Mouse (Mus musculus) kidney, adult 2 months (tissue): ENCODE data around the gene Iqsec1. TPM values are rescaled to one million over a fixed set of nuclear protein-coding genes. Genes with fewer than 3 reads are reported as not detected.

Experiments
- DNase-seq: peaks from one replicate; pipeline ENCODE4 v3.0.0; 2021
- H3K27ac ChIP-seq: fragments of 200-500 bp; 2 replicates; pipeline ENCODE4 v1.5.1; 2012; ENCODE audit warnings: low read depth, low read length, control low read depth, inconsistent platforms; ENCODE audit not compliant: insufficient read depth
- H3K27me3 ChIP-seq: fragments of 200-500 bp; replicated peaks from 2 replicates; pipeline ENCODE4 v1.6.1; 2012; ENCODE audit warnings: mild to moderate bottlenecking, moderate library complexity, low read length, inconsistent platforms; ENCODE audit not compliant: control insufficient read depth, insufficient read depth
- H3K36me3 ChIP-seq: fragments of 200-500 bp; 2 replicates; pipeline ENCODE4 v1.6.1; 2012; ENCODE audit warnings: mild to moderate bottlenecking, moderate library complexity, low read length, inconsistent platforms; ENCODE audit not compliant: control insufficient read depth, insufficient read depth
- H3K4me1 ChIP-seq: fragments of 200-500 bp; 2 replicates; pipeline ENCODE4 v1.6.1; 2011; ENCODE audit warnings: low read length; ENCODE audit not compliant: control insufficient read depth, insufficient read depth
- H3K4me3 ChIP-seq: fragments of 200-500 bp; 2 replicates; pipeline ENCODE4 v1.5.1; 2011; ENCODE audit warnings: mild to moderate bottlenecking, low read depth, low read length, control low read depth; ENCODE audit not compliant: insufficient read depth
- CTCF ChIP-seq: fragments of 200-500 bp; conservative IDR thresholded peaks from 2 replicates; pipeline ENCODE4 v1.5.1; 2011; ENCODE audit warnings: low read depth, mild to moderate bottlenecking, control low read depth, low read length, moderate library complexity, mixed read lengths; ENCODE audit not compliant: insufficient read depth, insufficient read length
- POLR2A ChIP-seq: fragments of 200-500 bp; IDR thresholded peaks from one replicate; pipeline ENCODE4 v1.6.1; 2011; ENCODE audit warnings: low read depth, low read length, control low read depth
- WGBS: fragments of 180-500 bp; shearing (Covaris S2); methylation state at CpG from one replicate; pipeline ENCODE4 v1.1.7; 2018; 5-methylcytosine and 5-hydroxymethylcytosine counted together
- polyA plus RNA-seq: library from polyadenylated mRNA; depleted of rRNA; stranded (reverse); fragments of >200 nt; gene quantifications from 2 replicates; pipeline ENCODE4 v1.2.3, GENCODE M21; 2012

The Iqsec1 gene
- polyA plus RNA-seq, 1 experiment, result 149 TPM

DNA sequence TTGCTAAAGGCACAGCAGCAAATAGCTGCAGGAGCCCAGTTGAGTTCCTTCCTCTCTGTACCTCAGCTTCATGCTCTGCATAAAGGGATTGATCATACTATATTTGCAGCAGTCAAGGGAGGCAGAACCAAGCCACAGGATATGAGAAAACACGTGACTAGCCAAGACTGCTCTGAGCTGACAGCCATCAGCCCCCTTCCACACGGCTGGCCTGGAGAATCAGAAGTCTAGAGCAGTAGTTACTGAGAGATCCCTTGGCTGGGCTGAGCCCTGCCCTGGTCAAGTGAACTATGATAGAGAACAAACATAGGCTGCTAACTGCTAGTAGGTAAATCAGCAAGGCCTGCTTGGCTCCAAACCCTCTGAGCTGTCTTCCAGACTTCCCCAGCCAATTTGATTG is 180.9 kb downstream of the Iqsec1 start:
- no peaks in the 10 kb centered on the region for H3K36me3 ChIP-seq
- H3K4me3 ChIP-seq, result no peak overlapping the region
- TF ChIP-seq POLR2A (no peak), CTCF (no peak)
- no peak overlapping the region for H3K27ac ChIP-seq
- H3K4me1 ChIP-seq, result no peaks in the 10 kb centered on the region
- H3K27me3 ChIP-seq, result no peaks in the 10 kb centered on the region
- WGBS, result 70% methylated on average over 2 of the region's 2 CpGs
- no peak for DNase-seq

DNA sequence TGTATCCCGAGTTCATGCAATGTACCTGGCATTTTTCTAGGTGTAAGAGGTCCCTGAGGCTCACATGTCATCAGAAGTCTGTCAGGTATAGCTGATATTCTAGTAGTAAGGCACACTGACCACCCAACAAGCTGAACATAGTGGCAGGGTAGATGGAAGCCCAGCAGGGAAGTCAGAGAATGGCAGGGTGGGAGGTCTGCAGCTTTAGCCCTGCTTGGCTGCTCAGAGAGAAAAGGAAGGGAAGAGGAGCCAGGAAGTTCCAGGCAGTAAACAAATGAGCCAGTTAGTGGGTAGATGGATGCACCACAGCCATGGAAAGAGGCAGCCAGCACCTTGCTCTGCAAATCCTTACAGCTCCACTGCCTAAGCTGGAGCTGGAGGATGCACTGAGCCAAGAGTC is 181.7 kb downstream of the Iqsec1 start:
- TF ChIP-seq POLR2A (no peak), CTCF (no peak)
- no peak overlapping the region for H3K4me3 ChIP-seq
- no peaks in the 10 kb centered on the region for H3K27me3 ChIP-seq
- WGBS, result 70% methylated on average over 1 of the region's 1 CpGs
- DNase-seq, result no peak
- no peaks in the 10 kb centered on the region for H3K36me3 ChIP-seq
- no peaks in the 10 kb centered on the region for H3K4me1 ChIP-seq
- no peak overlapping the region for H3K27ac ChIP-seq

DNA sequence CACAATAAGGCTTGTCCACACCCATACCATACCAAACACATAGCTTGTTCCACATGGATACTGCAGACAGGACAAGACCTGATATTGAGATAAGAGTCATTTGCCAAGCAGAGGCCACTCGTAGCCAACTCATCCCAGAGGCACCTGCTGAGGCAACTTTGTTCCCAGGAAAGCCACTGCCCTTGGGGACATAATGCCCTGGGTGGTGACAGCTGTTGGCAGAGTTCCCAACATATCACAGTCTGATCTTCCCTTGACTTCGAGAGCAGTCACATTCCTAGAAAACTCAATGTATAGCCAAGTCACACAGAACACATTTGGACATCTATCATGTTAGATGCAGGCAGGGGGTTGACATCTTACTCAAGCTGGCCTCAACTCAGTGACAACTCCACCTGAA is 183.4 kb downstream of the Iqsec1 start:
- Histone ChIP-seq H3K36me3 (no peaks in the 10 kb centered on the region), H3K4me1 (no peaks in the 10 kb centered on the region), H3K4me3 (no peak overlapping the region), H3K27ac (no peak overlapping the region), H3K27me3 (no peaks in the 10 kb centered on the region)
- WGBS, result 58% methylated on average over 2 of the region's 2 CpGs
- TF ChIP-seq POLR2A (no peak), CTCF (no peak)
- DNase-seq, result no peak

DNA sequence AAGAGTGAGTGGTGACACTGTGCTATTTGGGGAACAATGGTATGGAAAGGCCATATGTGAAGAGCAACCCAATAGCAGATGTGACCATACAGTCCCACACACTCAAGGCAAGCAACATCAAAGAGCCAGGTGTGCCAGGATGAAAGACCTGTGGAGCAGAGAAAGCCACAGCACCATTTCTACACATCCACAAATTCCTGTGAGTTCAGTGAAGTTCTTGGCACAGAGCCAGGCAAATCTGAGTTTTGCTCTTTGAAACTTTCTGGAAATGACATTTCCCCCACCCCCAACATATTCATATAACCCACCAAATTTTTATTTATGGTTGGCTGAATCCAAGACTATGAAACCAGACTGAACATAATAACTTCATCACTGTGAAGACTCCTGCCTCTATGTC is 183.8 kb downstream of the Iqsec1 start:
- Histone ChIP-seq H3K36me3 (no peaks in the 10 kb centered on the region), H3K4me3 (no peak overlapping the region), H3K27me3 (no peaks in the 10 kb centered on the region), H3K4me1 (no peaks in the 10 kb centered on the region), H3K27ac (no peak overlapping the region)
- TF ChIP-seq CTCF (no peak), POLR2A (no peak)
- no peak for DNase-seq

DNA sequence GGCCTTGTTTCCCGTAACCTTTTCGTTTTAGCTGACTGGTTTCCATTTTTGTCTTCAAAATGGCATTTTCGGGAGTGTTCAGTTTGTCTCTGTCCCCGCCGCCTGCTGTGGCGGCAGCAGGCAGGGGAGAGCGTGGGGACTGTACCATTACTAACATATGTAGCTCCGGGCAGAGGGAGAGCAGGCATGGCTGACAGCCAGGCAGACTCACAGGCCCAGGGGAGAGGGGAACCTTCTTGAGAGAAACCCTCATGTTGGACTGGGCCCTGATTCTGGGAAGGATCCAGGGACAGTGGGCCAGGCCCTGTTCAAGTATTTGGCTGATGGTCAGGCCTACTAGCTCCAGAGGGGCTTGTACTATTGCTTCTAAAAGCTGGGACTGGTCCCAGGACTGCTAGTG is 185.9 kb downstream of the Iqsec1 start:
- no peak overlapping the region for H3K4me3 ChIP-seq
- no peaks in the 10 kb centered on the region for H3K27me3 ChIP-seq
- H3K27ac ChIP-seq, result no peak overlapping the region
- no peak for DNase-seq
- 94% methylated on average over 8 of the region's 8 CpGs for WGBS
- H3K36me3 ChIP-seq, result no peaks in the 10 kb centered on the region
- H3K4me1 ChIP-seq, result no peaks in the 10 kb centered on the region
- TF ChIP-seq CTCF (no peak), POLR2A (no peak)

DNA sequence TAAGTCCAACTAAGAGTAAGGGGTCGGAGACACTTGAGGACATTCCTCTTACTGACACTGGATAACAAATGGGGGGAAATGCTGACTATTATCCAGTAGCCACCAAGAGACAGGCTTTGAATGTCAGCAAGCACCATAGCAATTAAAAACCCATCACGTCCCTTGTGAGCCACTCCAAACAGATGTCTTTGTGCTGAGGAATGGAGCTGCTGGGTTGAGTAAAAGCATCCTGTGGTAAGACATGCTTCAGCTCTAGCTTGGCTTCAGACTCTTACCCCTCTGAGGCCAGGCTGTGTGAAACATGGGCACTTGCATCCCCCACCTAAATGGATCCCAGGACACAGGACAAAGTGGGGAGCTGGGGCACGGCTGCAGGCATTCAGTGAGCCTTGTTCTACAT is 186.4 kb downstream of the Iqsec1 start:
- no peak overlapping the region for H3K4me3 ChIP-seq
- no peaks in the 10 kb centered on the region for H3K36me3 ChIP-seq
- no peaks in the 10 kb centered on the region for H3K4me1 ChIP-seq
- WGBS, result 85% methylated on average over 3 of the region's 3 CpGs
- H3K27ac ChIP-seq, result no peak overlapping the region
- no peak for DNase-seq
- TF ChIP-seq CTCF (no peak), POLR2A (no peak)
- H3K27me3 ChIP-seq, result no peaks in the 10 kb centered on the region

DNA sequence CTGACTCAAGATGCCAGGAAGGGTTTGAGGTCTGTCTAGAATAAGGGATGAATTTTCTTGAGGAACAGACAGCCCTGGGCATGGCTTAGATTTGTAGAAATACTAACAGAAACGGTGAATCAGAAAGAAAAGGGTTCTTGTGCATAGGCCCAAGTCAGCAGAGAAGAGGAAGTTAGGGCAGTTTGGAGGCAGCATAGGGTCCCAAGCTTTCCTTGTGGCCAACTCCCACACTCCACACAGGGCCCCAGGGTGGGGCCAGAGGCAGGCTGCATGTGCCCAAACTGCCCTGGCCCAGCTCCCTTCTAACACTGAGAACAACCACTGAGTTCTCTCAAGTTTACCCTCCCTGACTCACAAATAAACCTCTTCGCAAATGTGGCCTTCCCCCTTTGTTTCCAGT is 187.7 kb downstream of the Iqsec1 start:
- no peak for DNase-seq
- H3K27ac ChIP-seq, result no peak overlapping the region
- H3K36me3 ChIP-seq, result no peaks in the 10 kb centered on the region
- H3K27me3 ChIP-seq, result no peaks in the 10 kb centered on the region
- WGBS, result 87% methylated on average over 2 of the region's 2 CpGs
- TF ChIP-seq POLR2A (no peak), CTCF (no peak)
- H3K4me3 ChIP-seq, result no peak overlapping the region
- H3K4me1 ChIP-seq, result no peaks in the 10 kb centered on the region

DNA sequence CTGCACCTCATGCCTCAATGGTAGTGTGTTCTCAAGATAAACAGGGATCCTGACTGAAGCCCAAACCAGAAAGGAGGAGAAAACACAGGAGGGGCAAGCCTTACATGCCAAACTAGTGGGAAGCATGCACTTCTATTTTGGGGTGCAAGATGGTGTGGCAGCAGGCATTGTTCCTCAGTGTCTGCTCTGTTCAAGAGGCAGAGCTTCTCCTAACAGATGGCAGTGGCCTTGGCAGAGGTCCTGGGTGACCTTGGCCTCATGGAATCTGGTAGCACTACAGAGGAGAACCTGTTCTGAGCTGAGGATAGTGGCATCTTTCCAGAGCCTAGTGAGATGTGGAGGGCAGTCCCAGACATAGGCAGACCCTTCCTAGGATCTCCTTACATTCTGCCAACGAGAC is 189.4 kb downstream of the Iqsec1 start:
- 81% methylated on average over 1 of the region's 1 CpGs for WGBS
- no peak overlapping the region for H3K4me3 ChIP-seq
- no peaks in the 10 kb centered on the region for H3K36me3 ChIP-seq
- no peak for TF ChIP-seq POLR2A
- no peak for TF ChIP-seq CTCF
- no peaks in the 10 kb centered on the region for H3K27me3 ChIP-seq
- no peak overlapping the region for H3K27ac ChIP-seq
- DNase-seq, result no peak
- no peaks in the 10 kb centered on the region for H3K4me1 ChIP-seq
